Mouse (Mus musculus) mouse embryonic stem cell (cell line): Measurements from ENCODE around the gene Fzd7.
"Not testable (repeated sequence)": the region's sequence is repeated elsewhere in the genome, so short reads cannot be mapped to it uniquely, and the experiment has no call there.

Experiments used
- in situ Hi-C, 2 experiments: fragments of 300-500 bp; cut with MboI; formaldehyde crosslinking; loops; 1 replicate in 1 of 2; 3 replicates in 1 of 2; pipeline ENCODE4 v1.14.3; 2019 to 2020; ENCODE audit warnings: low sequenced_read_pairs in 2 of 2, low pct_unique_long_range_greater_than_20kb in 1 of 2, mixed read lengths in 1 of 2; ENCODE audit not compliant: unreplicated experiment in 1 of 2

The Fzd7 gene

DNA sequence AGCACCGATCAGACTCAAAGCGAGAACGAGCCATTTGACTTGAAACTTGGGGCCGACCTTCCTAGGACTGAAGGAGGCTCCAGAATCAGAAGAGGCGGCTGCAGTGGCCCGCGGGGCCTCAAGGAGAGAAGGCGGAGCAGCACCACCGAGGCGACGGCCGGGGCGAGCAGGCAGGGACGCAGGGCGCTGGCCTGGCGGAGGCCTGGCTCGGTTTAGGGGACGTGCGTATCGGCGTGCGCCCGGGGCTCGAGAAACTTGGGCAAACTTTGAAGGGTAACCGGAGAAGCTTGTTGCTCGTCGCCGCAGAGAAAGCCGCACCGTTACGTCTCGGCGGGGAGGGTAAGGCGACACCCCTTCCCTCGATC lies at the start of gene Fzd7:
Fzd7 (plus strand) TSS at position 94 of the 365 bp plus-strand sequence.
- in situ Hi-C loops = no loop called here

DNA sequence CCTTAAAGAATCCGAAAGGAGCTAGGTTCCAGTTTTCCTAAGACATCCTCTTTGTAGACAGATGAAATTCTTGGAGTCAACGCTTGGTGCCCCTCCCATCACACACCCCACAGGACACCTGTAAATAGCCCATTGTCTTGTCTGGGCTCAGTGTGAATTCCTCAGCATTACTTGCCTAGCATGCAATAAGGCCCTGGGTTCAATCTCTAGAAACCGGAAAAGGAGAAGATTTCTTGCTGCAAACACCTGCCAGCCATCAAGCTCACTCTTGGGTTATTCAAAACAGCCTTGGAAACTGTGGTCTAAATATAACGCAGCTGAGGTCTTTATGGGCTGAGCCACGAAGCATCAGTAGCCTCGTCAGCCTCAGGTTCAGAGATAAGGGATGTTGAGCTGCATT lies 48.9 kb upstream of the Fzd7 start:
- in situ Hi-C loops = no loop called here

DNA sequence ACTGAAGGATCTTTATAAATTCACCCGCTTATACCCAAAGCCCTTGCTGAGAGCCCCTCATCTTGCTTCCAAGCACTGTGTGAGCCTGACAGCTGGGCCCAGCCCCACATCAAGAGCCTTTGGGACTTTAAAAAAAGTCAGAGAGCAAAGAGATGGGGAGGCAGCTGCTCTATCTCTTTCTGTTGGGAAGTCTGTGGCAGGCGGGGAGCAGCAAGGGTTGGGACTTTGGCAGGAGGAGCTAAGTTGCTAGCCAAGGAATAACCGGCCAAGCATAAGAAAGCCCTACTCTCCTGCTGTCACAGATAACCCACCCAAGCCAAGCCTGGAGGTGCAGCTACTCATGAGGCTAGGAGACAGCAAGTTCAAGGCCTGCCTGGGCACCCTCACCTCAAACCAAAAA lies 48.2 kb upstream of the Fzd7 start:
- in situ Hi-C loops = no loop called here

DNA sequence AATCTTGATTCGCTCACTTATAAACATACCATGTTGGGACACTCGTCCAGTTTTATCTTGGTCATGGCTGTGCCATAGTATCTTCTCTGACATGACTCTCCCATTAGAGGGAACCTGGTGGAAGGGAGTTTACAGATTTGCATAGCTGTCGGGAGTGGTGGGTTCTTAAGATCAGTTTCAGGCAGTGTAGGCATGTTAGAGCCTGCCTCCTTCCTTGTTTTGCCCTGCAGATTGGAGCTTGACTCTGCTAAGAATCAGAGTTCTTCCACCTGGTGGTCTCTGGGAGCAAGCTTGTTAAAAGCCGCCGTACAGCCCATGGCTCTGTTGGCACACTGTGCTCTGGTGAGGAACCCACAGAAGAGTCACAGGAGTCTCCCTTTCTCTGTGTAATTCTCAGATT lies 47.0 kb upstream of the Fzd7 start:
- in situ Hi-C loops = no loop called here

GRCm38 (mm10) chr1:59436321-59436720 lies 45.9 kb upstream of the Fzd7 start:
- in situ Hi-C loops = no loop called here

DNA sequence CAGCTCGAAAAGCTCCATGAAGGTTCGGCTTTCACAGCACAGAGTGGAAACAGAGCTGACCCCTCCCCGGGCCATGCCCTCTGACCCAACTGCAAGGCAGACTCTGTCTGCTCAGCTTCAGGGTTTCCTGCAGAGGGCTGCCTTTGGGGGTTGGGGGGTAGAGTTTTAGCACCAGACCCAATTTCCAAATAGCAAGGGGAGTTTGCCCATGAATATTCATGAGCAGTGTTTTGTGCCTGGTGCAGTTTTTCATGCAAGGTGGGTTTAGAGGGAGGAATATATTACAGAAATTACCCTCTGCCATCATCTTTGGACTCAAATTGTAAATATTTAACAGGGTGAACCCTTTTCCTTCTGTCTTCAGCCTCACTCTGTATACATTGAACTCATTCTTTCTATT lies 44.3 kb upstream of the Fzd7 start:
- in situ Hi-C loops = no loop called here

- in situ Hi-C loops = no loop called here
These were observed 43.9 kb upstream of the Fzd7 start for GRCm38 (mm10) chr1:59438330-59438729.

- in situ Hi-C loops = no loop called here
These were observed 43.0 kb upstream of the Fzd7 start for GRCm38 (mm10) chr1:59439252-59439651.

DNA sequence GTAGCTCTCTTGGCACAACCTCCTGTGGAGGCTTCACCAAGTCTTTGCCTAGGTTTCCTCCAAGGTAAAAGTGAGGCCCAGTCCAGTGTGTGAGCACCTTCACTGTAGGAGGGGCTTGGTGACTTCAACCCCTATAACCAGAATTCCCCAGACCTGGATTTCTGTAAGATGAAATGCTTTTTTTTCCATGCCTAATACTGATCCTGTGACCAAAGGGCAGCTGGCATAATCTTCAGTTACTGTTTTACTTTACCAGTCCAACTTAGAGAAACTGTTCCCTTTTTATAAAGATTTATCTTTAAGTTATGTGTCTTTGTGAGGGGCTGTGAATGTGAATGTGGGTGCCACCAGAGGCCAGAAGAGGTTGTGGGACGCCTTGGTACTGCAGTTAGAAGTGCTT lies 42.3 kb upstream of the Fzd7 start:
- in situ Hi-C loops = no loop called here

GRCm38 (mm10) chr1:59442721-59443120 lies 39.5 kb upstream of the Fzd7 start:
- in situ Hi-C loops = not testable (repeated sequence)

DNA sequence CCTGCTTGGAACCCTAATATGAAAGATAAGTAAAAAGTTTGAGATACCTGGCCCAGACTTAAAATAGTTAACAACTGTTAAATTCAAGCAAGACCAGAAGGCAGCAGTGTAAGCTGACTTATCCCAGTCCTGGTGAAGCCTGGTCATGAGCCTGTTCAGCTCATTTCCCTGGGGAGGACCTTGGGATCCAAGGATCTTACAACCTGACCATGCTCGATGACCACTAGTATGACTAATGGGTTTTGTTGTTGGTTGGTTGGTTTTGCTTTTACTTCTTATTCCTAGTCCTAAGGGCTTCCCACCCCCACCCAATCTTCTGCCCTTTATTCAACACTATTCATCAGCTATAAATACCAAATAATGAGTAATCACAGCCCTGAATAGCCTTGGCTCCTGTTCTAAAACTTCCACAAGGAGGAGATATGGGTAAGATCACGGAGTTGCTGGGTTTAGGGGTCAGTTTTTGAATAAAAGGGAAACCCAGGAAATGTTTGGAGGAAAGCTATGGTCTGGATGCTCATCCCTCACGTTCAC lies 38.0 kb upstream of the Fzd7 start:
- in situ Hi-C loops = no loop called here

GRCm38 (mm10) chr1:59445242-59445641 lies 37.0 kb upstream of the Fzd7 start:
- in situ Hi-C loops = no loop called here

DNA sequence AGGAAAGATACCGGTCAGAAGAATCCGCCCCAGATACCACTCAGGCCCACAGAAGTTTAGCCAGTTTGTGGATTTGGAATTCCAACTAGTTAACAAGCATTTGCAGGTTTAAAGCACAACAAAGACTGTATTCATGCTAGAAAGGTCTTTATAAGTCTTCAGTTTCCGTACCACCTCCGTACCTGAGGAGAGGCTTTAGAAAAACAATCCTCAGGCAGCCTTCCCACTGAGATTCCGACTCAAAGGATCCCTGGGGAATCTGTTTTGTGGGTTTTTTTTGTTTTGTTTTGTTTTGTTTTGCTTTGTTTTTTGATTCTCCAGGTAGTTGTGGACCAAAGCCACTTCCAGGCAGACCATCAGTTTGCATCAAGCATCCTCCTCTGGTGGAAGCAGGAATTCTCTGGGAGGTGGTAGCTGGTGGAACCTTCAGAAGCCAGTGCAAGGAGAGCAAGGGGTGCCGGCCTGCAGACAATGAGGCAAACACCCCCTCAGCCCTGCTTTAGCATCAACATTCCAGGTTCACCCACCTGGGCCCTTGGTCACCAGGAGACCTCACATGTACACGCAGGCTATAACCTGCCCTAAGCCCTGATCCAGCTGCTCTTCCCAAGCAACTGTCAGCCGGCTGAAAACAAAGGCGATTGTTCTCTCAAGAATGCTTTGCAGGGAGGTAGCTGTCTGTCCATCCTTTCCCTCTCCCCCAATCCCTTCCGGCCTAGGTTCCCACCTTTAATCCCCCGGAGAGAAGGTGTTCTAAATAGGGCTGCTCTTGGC lies 33.5 kb upstream of the Fzd7 start:
- in situ Hi-C loops = no loop called here

DNA sequence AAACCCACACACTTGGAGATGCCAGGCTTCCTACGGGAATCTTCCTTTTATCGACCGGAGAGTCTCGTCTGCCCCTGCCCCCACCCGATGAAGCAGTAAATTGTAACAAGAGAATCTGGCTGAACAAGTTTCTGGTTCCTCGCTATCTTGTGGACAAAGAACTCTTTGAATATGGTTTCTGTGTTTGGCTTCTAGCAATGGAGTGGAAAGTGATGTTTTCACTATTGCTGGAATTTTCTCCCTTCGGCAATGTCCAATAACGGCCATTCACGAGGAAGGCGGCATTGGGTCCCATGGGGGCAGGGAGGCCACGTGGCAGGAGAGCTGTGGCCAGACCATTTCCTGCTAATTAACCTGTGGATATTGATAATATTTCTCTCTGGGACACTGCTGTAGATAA lies 32.8 kb upstream of the Fzd7 start:
- in situ Hi-C loops = no loop called here

- in situ Hi-C loops = no loop called here
These were observed 31.3 kb upstream of the Fzd7 start for GRCm38 (mm10) chr1:59450896-59451295.

DNA sequence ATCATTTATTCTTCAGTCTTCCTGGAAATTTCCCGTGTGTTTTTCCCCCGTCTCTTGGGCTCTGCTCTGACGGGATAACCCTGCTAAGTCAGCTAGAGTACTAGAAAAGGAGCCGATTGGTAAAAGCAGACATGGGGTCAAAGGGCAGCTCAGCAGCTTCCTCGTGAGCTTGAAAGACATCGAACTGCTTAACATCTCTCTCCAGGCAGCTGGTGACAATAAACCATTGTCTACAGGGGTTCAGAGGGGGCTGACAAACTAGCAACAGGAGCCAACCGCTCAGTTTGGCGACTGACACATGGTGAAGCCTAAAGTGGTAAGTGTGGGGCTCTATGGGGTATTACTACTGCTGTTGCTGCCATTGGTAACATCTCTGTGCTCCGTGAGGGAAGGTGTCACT lies 30.6 kb upstream of the Fzd7 start:
- in situ Hi-C loops = no loop called here

DNA sequence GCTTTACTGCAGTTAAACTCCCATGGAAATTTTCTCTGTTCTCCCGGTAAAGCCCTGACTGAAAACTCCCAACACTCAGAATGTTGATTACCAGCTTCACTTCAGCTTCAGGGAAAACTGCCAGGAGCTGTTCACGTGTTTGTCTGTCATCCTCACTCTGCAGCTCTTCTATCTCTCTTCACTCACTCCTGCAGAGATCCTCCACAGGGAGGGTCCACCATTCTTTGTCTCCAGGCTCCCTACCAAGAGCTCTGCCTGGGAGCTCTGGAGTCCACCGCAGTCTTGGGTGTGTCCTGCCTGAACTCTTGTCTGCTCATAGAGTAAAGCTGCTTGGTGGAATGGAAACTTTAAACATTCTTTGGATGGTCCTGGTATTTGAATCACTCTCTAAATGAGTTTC lies 25.4 kb upstream of the Fzd7 start:
- in situ Hi-C loops = no loop called here

- in situ Hi-C loops = no loop called here
These were observed 24.4 kb upstream of the Fzd7 start for GRCm38 (mm10) chr1:59457873-59458272.

- in situ Hi-C loops = no loop called here
These were observed 23.3 kb upstream of the Fzd7 start for GRCm38 (mm10) chr1:59458886-59459285.
